Mouse (Mus musculus): ENCODE data around the gene Ifitm10.

DNA sequence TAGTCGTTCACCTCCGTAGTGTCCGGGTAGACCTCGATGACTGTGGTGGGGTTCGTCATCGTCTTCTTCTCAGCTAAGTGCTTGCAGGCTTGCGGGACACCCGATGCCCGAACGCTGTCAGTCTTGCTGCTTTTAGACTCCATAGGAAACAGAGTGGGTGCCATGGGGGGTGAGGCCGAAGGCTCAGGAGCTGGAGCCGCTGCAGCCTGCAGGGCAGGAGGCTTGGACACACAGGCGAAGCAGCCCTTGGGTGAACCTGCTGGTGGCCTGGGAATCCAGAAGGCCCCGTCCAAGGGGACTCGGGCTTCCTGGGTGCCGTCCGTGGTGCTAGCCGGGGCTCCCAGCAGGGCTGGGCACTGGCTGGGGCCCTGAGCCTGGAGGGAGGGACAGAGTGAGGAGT is 2.6 kb downstream of the Ifitm10 start:
- no peak for TF ChIP-seq CTCF (IDR thresholded peaks at IDR 0.05; ENCODE audit: low read depth)
- no peak for TF ChIP-seq EP300 (IDR thresholded peaks at IDR 0.05; ENCODE audit: low read depth)

Measured in heart, postnatal 0 days (tissue).